Mouse (Mus musculus) central nervous system, embryonic 18 days (tissue): Measurements from ENCODE around the gene Nkain1. TPM values are rescaled to one million over a fixed set of nuclear protein-coding genes. Genes with fewer than 3 reads are reported as not detected.

Experiments
- polyA plus RNA-seq: library from polyadenylated mRNA; depleted of rRNA; stranded (reverse); fragments of >200 nt; gene quantifications from 2 replicates; pipeline ENCODE4 v1.2.3, GENCODE M21; 2012; rRNA removed

Gene Nkain1
- polyA plus RNA-seq, result 157 and 164 TPM in 2 replicates

GRCm38 (mm10) chr4:130574048-130574413 lies at the start of gene Nkain1:
Nkain1 (minus strand) TSS chr4:130574173.

Other genes with a start within 250 kb of the Nkain1 start
- gene Zcchc17, start 214.2 kb downstream of the Nkain1 start, polyA plus RNA-seq, result 45.7 and 48.3 TPM in 2 replicates
- 72.4 and 73.4 TPM in 2 replicates for gene Snrnp40, start 214.0 kb downstream of the Nkain1 start, polyA plus RNA-seq
- gene Pum1, start 89.1 kb upstream of the Nkain1 start, polyA plus RNA-seq, result 80.1 and 85.9 TPM in 2 replicates
- gene Sdc3, start 218.4 kb upstream of the Nkain1 start, polyA plus RNA-seq, result 179 and 201 TPM in 2 replicates